Mouse (Mus musculus): ENCODE results near the gene Zbed5. TPM values are rescaled to one million over a fixed set of nuclear protein-coding genes. Genes with fewer than 3 reads are reported as not detected.
"Not testable (repeated sequence)": the region's sequence is repeated elsewhere in the genome, so short reads cannot be mapped to it uniquely, and the experiment has no call there.

Zbed5 gene
- polyA plus RNA-seq, 1 experiment from 2014 or later: 2.3 TPM

GRCm38 (mm10) chr5:129886911-129887636 is 8.4 kb upstream of the Zbed5 start, which contains the start of gene Chchd2:
Gene Chchd2, minus strand, starts transcription at chr5:129887470.
- H3K27me3 ChIP-seq (ENCODE audit: control insufficient read depth, insufficient read depth, low read length): no peaks in the 10 kb centered on the region
- H3K4me2 ChIP-seq (ENCODE audit: low read depth, low read length): peak within 1 kb of the TSS; percentile 88
- no peaks in the 10 kb centered on the region for H3K9me3 ChIP-seq (replicated peaks; ENCODE audit: control insufficient read depth, low read length)
- H3K36me3 ChIP-seq (ENCODE audit: control insufficient read depth, insufficient read depth): peaks cover 18% of the 10 kb centered on the region
- peak within 1 kb of the TSS; percentile 97 for H3K27ac ChIP-seq (ENCODE audit: low read length)
- peak within 1 kb of the TSS; percentile 83 for H3K4me3 ChIP-seq (ENCODE audit: low read length)
- ATAC-seq (replicated peaks; ENCODE audit: extremely low read depth, insufficient read depth, low FRiP score): peak; percentile 99
- peaks cover 15% of the 10 kb centered on the region for H3K4me1 ChIP-seq (ENCODE audit: control insufficient read depth, insufficient read depth, low read length)
- WGBS: under 1% methylated on average over 46 of the region's 46 CpGs
- peak within 1 kb of the TSS; percentile 82 for H3K9ac ChIP-seq (ENCODE audit: low read length)

- not testable (repeated sequence) for H3K4me3 ChIP-seq (ENCODE audit: low read length); H3K9me3 ChIP-seq (replicated peaks; ENCODE audit: control insufficient read depth, low read length); H3K36me3 ChIP-seq (ENCODE audit: control insufficient read depth, insufficient read depth); ATAC-seq (replicated peaks; ENCODE audit: extremely low read depth, insufficient read depth, low FRiP score); H3K27me3 ChIP-seq (ENCODE audit: control insufficient read depth, insufficient read depth, low read length); H3K4me2 ChIP-seq (ENCODE audit: low read depth, low read length); H3K9ac ChIP-seq (ENCODE audit: low read length); H3K27ac ChIP-seq (ENCODE audit: low read length)
- 85% methylated on average over 4 of the region's 7 CpGs for WGBS
- H3K4me1 ChIP-seq (ENCODE audit: control insufficient read depth, insufficient read depth, low read length): peaks cover 14% of the 10 kb centered on the region
These were observed 5.1 kb upstream of the Zbed5 start for GRCm38 (mm10) chr5:129890390-129890789.

- no peaks in the 10 kb centered on the region for H3K27me3 ChIP-seq (ENCODE audit: control insufficient read depth, insufficient read depth, low read length)
- H3K27ac ChIP-seq (ENCODE audit: low read length): no peak within 1 kb of the TSS
- WGBS: 89% methylated on average over 1 of the region's 1 CpGs
These were observed 2.9 kb downstream of the Zbed5 start, which contains the start of gene Phkg1 for GRCm38 (mm10) chr5:129898449-129898848. Gene Phkg1, minus strand, starts transcription at chr5:129898549.

GRCm38 (mm10) chr5:129907775-129908174 is 12.3 kb downstream of the Zbed5 start:
- Histone ChIP-seq H3K27me3 (ENCODE audit: control insufficient read depth, insufficient read depth, low read length) (no peaks in the 10 kb centered on the region), H3K4me1 (ENCODE audit: control insufficient read depth, insufficient read depth, low read length) (no peaks in the 10 kb centered on the region; the same call in 1 of the 2 replicates), H3K36me3 (ENCODE audit: control insufficient read depth, insufficient read depth) (no peaks in the 10 kb centered on the region), H3K27ac (ENCODE audit: low read length) (no peak overlapping the region), H3K9ac (ENCODE audit: low read length) (peak overlapping the region; percentile 86), H3K4me3 (ENCODE audit: low read length) (peak overlapping the region; percentile 76), H3K9me3 (replicated peaks; ENCODE audit: control insufficient read depth, low read length) (no peaks in the 10 kb centered on the region), H3K4me2 (ENCODE audit: low read depth, low read length) (peak overlapping the region; percentile 84)
- no peak for ATAC-seq (replicated peaks; ENCODE audit: extremely low read depth, insufficient read depth, low FRiP score)
- 27% methylated on average over 4 of the region's 4 CpGs for whole genome bisulfite sequencing

More at GRCm38 (mm10) chr5:129898449-129898848, 2.9 kb downstream of the Zbed5 start, which contains the start of gene Phkg1:
- ATAC-seq (replicated peaks; ENCODE audit: extremely low read depth, insufficient read depth, low FRiP score): no peak
- Histone ChIP-seq H3K4me2 (ENCODE audit: low read depth, low read length) (no peak within 1 kb of the TSS), H3K4me3 (ENCODE audit: low read length) (no peak within 1 kb of the TSS), H3K9me3 (replicated peaks; ENCODE audit: control insufficient read depth, low read length) (no peaks in the 10 kb centered on the region), H3K4me1 (ENCODE audit: control insufficient read depth, insufficient read depth, low read length) (peaks cover 8% of the 10 kb centered on the region), H3K9ac (ENCODE audit: low read length) (no peak within 1 kb of the TSS), H3K36me3 (ENCODE audit: control insufficient read depth, insufficient read depth) (no peaks in the 10 kb centered on the region)

GRCm38 (mm10) chr5:129908242-129908965 is 12.9 kb downstream of the Zbed5 start, which contains the start of gene Nupr1l:
Gene Nupr1l, plus strand, starts transcription at chr5:129908540.
- H3K9ac ChIP-seq (ENCODE audit: low read length): peak within 1 kb of the TSS; percentile 86
- ATAC-seq (replicated peaks; ENCODE audit: extremely low read depth, insufficient read depth, low FRiP score): peak; percentile 97
- peak within 1 kb of the TSS; percentile 84 for H3K4me2 ChIP-seq (ENCODE audit: low read depth, low read length)
- no peaks in the 10 kb centered on the region for H3K9me3 ChIP-seq (replicated peaks; ENCODE audit: control insufficient read depth, low read length)
- no peaks in the 10 kb centered on the region; the same call in 1 of the 2 replicates for H3K4me1 ChIP-seq (ENCODE audit: control insufficient read depth, insufficient read depth, low read length)
- H3K27ac ChIP-seq (ENCODE audit: low read length): peak within 1 kb of the TSS; percentile 92
- no peaks in the 10 kb centered on the region for H3K36me3 ChIP-seq (ENCODE audit: control insufficient read depth, insufficient read depth)
- H3K27me3 ChIP-seq (ENCODE audit: control insufficient read depth, insufficient read depth, low read length): no peaks in the 10 kb centered on the region
- WGBS: under 1% methylated on average over 63 of the region's 63 CpGs
- peak within 1 kb of the TSS; percentile 76 for H3K4me3 ChIP-seq (ENCODE audit: low read length)

- H3K27me3 ChIP-seq (ENCODE audit: control insufficient read depth, insufficient read depth, low read length): no peaks in the 10 kb centered on the region
- peak overlapping the region; percentile 84 for H3K4me2 ChIP-seq (ENCODE audit: low read depth, low read length)
- no peaks in the 10 kb centered on the region for H3K9me3 ChIP-seq (replicated peaks; ENCODE audit: control insufficient read depth, low read length)
- H3K4me1 ChIP-seq (ENCODE audit: control insufficient read depth, insufficient read depth, low read length): no peaks in the 10 kb centered on the region; the same call in 1 of the 2 replicates
- 69% methylated on average over 9 of the region's 9 CpGs for WGBS
- H3K9ac ChIP-seq (ENCODE audit: low read length): peak overlapping the region; percentile 86; the same call in 1 of the 2 replicates
- ATAC-seq (replicated peaks; ENCODE audit: extremely low read depth, insufficient read depth, low FRiP score): no peak
- H3K4me3 ChIP-seq (ENCODE audit: low read length): peak overlapping the region; percentile 76
- no peak overlapping the region for H3K27ac ChIP-seq (ENCODE audit: low read length)
- H3K36me3 ChIP-seq (ENCODE audit: control insufficient read depth, insufficient read depth): no peaks in the 10 kb centered on the region
These were observed 13.6 kb downstream of the Zbed5 start for GRCm38 (mm10) chr5:129909147-129909546.

- H3K4me1 ChIP-seq (ENCODE audit: control insufficient read depth, insufficient read depth, low read length): no peaks in the 10 kb centered on the region; the same call in 1 of the 2 replicates
- no peak overlapping the region for H3K9ac ChIP-seq (ENCODE audit: low read length)
- H3K4me3 ChIP-seq (ENCODE audit: low read length): no peak overlapping the region
- H3K9me3 ChIP-seq (replicated peaks; ENCODE audit: control insufficient read depth, low read length): no peaks in the 10 kb centered on the region
- 70% methylated on average over 7 of the region's 7 CpGs for WGBS
- no peak for ATAC-seq (replicated peaks; ENCODE audit: extremely low read depth, insufficient read depth, low FRiP score)
- H3K27ac ChIP-seq (ENCODE audit: low read length): no peak overlapping the region
- H3K36me3 ChIP-seq (ENCODE audit: control insufficient read depth, insufficient read depth): no peaks in the 10 kb centered on the region
- H3K4me2 ChIP-seq (ENCODE audit: low read depth, low read length): no peak overlapping the region
- no peaks in the 10 kb centered on the region for H3K27me3 ChIP-seq (ENCODE audit: control insufficient read depth, insufficient read depth, low read length)
These were observed 14.1 kb downstream of the Zbed5 start for GRCm38 (mm10) chr5:129909591-129909990.

GRCm38 (mm10) chr5:129914024-129914423 is 18.5 kb downstream of the Zbed5 start:
- no peak overlapping the region for H3K9ac ChIP-seq (ENCODE audit: low read length)
- no peak overlapping the region for H3K4me2 ChIP-seq (ENCODE audit: low read depth, low read length)
- no peaks in the 10 kb centered on the region for H3K27me3 ChIP-seq (ENCODE audit: control insufficient read depth, insufficient read depth, low read length)
- no peak overlapping the region for H3K4me3 ChIP-seq (ENCODE audit: low read length)
- no peaks in the 10 kb centered on the region; the same call in 1 of the 2 replicates for H3K4me1 ChIP-seq (ENCODE audit: control insufficient read depth, insufficient read depth, low read length)
- no peak overlapping the region for H3K27ac ChIP-seq (ENCODE audit: low read length)
- ATAC-seq (replicated peaks; ENCODE audit: extremely low read depth, insufficient read depth, low FRiP score): no peak
- WGBS: 20% methylated on average over 2 of the region's 2 CpGs
- no peaks in the 10 kb centered on the region for H3K36me3 ChIP-seq (ENCODE audit: control insufficient read depth, insufficient read depth)
- H3K9me3 ChIP-seq (replicated peaks; ENCODE audit: control insufficient read depth, low read length): no peaks in the 10 kb centered on the region

- not testable (repeated sequence) for H3K9ac ChIP-seq (ENCODE audit: low read length); ATAC-seq (replicated peaks; ENCODE audit: extremely low read depth, insufficient read depth, low FRiP score); H3K4me3 ChIP-seq (ENCODE audit: low read length); H3K9me3 ChIP-seq (replicated peaks; ENCODE audit: control insufficient read depth, low read length); H3K4me2 ChIP-seq (ENCODE audit: low read depth, low read length); H3K27ac ChIP-seq (ENCODE audit: low read length); H3K36me3 ChIP-seq (ENCODE audit: control insufficient read depth, insufficient read depth); H3K4me1 ChIP-seq (ENCODE audit: control insufficient read depth, insufficient read depth, low read length); H3K27me3 ChIP-seq (ENCODE audit: control insufficient read depth, insufficient read depth, low read length)
- 75% methylated on average over 11 of the region's 11 CpGs for WGBS
These were observed 20.0 kb downstream of the Zbed5 start for GRCm38 (mm10) chr5:129915491-129915890.

All from heart, embryonic 16.5 days (tissue).